Mouse (Mus musculus) gastrocnemius, postnatal 14 days (tissue): ENCODE data around the gene Apopt1. TPM values are rescaled to one million over a fixed set of nuclear protein-coding genes. Genes with fewer than 3 reads are reported as not detected.

Source experiments
- DNase-seq: peaks from one replicate; pipeline ENCODE4 v3.0.0; 2021; ENCODE audit warnings: mixed read lengths
- intact Hi-C: fragments of 180-260 bp; cut with DNase I; formaldehyde crosslinking; loops from one replicate; pipeline ENCODE4 v1.15.1; 2025; ENCODE audit warnings: low total_unique reads
- total RNA-seq, 2 experiments: library from RNA; stranded (reverse); gene quantifications; 2 replicates each; pipeline ENCODE4 v1.2.3; 2021

Gene Apopt1
- total RNA-seq, 2 experiments from 2014 or later = 34.2 to 35.6 TPM

- peak; percentile 94 for DNase-seq
- intact Hi-C loops = no loop called here
These were observed 35.0 kb upstream of the Apopt1 start, which contains the start of gene Trmt61a for GRCm38 (mm10) chr12:111677882-111678669. Gene Trmt61a, plus strand, starts transcription at chr12:111678105.

- DNase-seq = no peak
- intact Hi-C loops = no loop called here
These were observed 34.5 kb upstream of the Apopt1 start for GRCm38 (mm10) chr12:111678670-111678933.

- intact Hi-C loops = no loop called here
- no peak for DNase-seq
These were observed 34.1 kb upstream of the Apopt1 start for GRCm38 (mm10) chr12:111678997-111679396.

GRCm38 (mm10) chr12:111680661-111681060 lies 32.4 kb upstream of the Apopt1 start:
- intact Hi-C loops = no loop called here

GRCm38 (mm10) chr12:111681305-111681704 lies 31.8 kb upstream of the Apopt1 start:
- intact Hi-C loops = no loop called here
- no peak for DNase-seq

More at GRCm38 (mm10) chr12:111680661-111681060, 32.4 kb upstream of the Apopt1 start:
- DNase-seq = no peak

GRCm38 (mm10) chr12:111682003-111682402 lies 31.1 kb upstream of the Apopt1 start:
- intact Hi-C loops = no loop called here
- DNase-seq = no peak

- intact Hi-C loops = no loop called here
- no peak for DNase-seq
These were observed 30.3 kb upstream of the Apopt1 start for GRCm38 (mm10) chr12:111682806-111683205.

GRCm38 (mm10) chr12:111686390-111686789 lies 26.7 kb upstream of the Apopt1 start:
- intact Hi-C loops = no loop called here
- no peak for DNase-seq

- peak; percentile 86 for DNase-seq
- intact Hi-C loops = no loop called here
These were observed 25.6 kb upstream of the Apopt1 start for GRCm38 (mm10) chr12:111687350-111688068.

- intact Hi-C loops = no loop called here
- no peak for DNase-seq
These were observed 25.0 kb upstream of the Apopt1 start for GRCm38 (mm10) chr12:111688069-111688428.

GRCm38 (mm10) chr12:111689426-111689825 lies 23.6 kb upstream of the Apopt1 start:
- intact Hi-C loops = no loop called here
- no peak for DNase-seq

- peak; percentile 59 for DNase-seq
- intact Hi-C loops = no loop called here
These were observed 21.7 kb upstream of the Apopt1 start for GRCm38 (mm10) chr12:111691346-111691872.

GRCm38 (mm10) chr12:111692899-111693298 lies 20.2 kb upstream of the Apopt1 start:
- DNase-seq = no peak
- intact Hi-C loops = no loop called here

GRCm38 (mm10) chr12:111693341-111694270 lies 19.5 kb upstream of the Apopt1 start:
- intact Hi-C loops = no loop called here
- no peak for DNase-seq

- intact Hi-C loops = no loop called here
- no peak for DNase-seq
These were observed 18.7 kb upstream of the Apopt1 start for GRCm38 (mm10) chr12:111694271-111694781.

GRCm38 (mm10) chr12:111694880-111695804 lies 17.9 kb upstream of the Apopt1 start:
- intact Hi-C loops = loop anchor here (5.0 kb wide), 1 partner anchor 43 kb away; no protein-coding TSS in a partner anchor
- no peak for DNase-seq

- intact Hi-C loops = loop anchor here (5.0 kb wide), 1 partner anchor 44 kb away; no protein-coding TSS in a partner anchor
- DNase-seq = peak; percentile 67
These were observed 16.8 kb upstream of the Apopt1 start for GRCm38 (mm10) chr12:111696239-111696638.

- DNase-seq = no peak
- intact Hi-C loops = loop anchor here (5.0 kb wide), 1 partner anchor 45 kb away; no protein-coding TSS in a partner anchor
These were observed 15.4 kb upstream of the Apopt1 start for GRCm38 (mm10) chr12:111697708-111698107.
